Mouse (Mus musculus) heart, postnatal 0 days (tissue): ENCODE results near the gene Tmem184a. TPM values are rescaled to one million over a fixed set of nuclear protein-coding genes. Genes with fewer than 3 reads are reported as not detected.

Source experiments
- ATAC-seq: fragments of 200-750 bp; cut with Nextera tagmentation; 2 replicates; pipeline ENCODE4 v1.8.0; 2017; ENCODE audit warnings: low read depth, moderate number of reproducible peaks, moderate library complexity; ENCODE audit not compliant: insufficient read depth
- DNase-seq: peaks from one replicate; pipeline ENCODE4 v3.0.0-alpha.2; 2016; ENCODE audit warnings: low spot score
- H3K27ac ChIP-seq: fragments of 300-500 bp; sonication (generic); 2 replicates; pipeline ENCODE4 v1.5.1; 2014; ENCODE audit warnings: low read depth, mild to moderate bottlenecking
- H3K27me3 ChIP-seq: fragments of 300-500 bp; sonication (generic); 2 replicates; pipeline ENCODE4 v1.6.1; 2014; ENCODE audit warnings: low read length, mixed read lengths; ENCODE audit not compliant: control insufficient read depth, insufficient read depth
- H3K36me3 ChIP-seq: fragments of 300-500 bp; sonication (generic); replicated peaks from 2 replicates; pipeline ENCODE4 v1.6.1; 2014; ENCODE audit warnings: low read length, mixed read lengths; ENCODE audit not compliant: control insufficient read depth, insufficient read depth
- H3K4me1 ChIP-seq: fragments of 300-500 bp; sonication (generic); 2 replicates; pipeline ENCODE4 v1.6.1; 2014; ENCODE audit warnings: antibody characterized with exemption; ENCODE audit not compliant: control insufficient read depth, insufficient read depth
- H3K4me2 ChIP-seq: fragments of 300-500 bp; sonication (generic); 2 replicates; pipeline ENCODE4 v1.6.1; 2014; ENCODE audit warnings: low read depth, mild to moderate bottlenecking, low read length, moderate library complexity
- H3K4me3 ChIP-seq: fragments of 300-500 bp; sonication (generic); 2 replicates; pipeline ENCODE4 v1.5.1; 2014; ENCODE audit warnings: low read depth, low read length
- H3K9ac ChIP-seq: fragments of 300-500 bp; sonication (generic); replicated peaks from 2 replicates; pipeline ENCODE4 v1.6.1; 2014; ENCODE audit warnings: low read depth, low read length, mixed read lengths
- H3K9me3 ChIP-seq: fragments of 300-500 bp; sonication (generic); replicated peaks from 2 replicates; pipeline ENCODE4 v1.6.1; 2016; ENCODE audit warnings: low read length; ENCODE audit not compliant: control insufficient read depth
- CTCF ChIP-seq: IDR thresholded peaks from 2 replicates; pipeline ENCODE4 v1.5.1; 2016; ENCODE audit warnings: antibody characterized with exemption, control low read depth, low read depth
- EP300 ChIP-seq: IDR thresholded peaks from 2 replicates; pipeline ENCODE4 v1.6.1; 2016; ENCODE audit warnings: antibody characterized with exemption, low read depth
- WGBS: fragments of 180-500 bp; shearing (Covaris S2); extraction: QIAGEN DNeasy Blood & Tissue Kit; methylation state at CpG from one replicate; pipeline ENCODE4 v1.1.7; 2014; 5-methylcytosine and 5-hydroxymethylcytosine counted together
- polyA plus RNA-seq: library from polyadenylated mRNA; unstranded; fragments of >200 nt; fragmentation: Nextera tagmentation; extraction: Ambion mirVana; gene quantifications from 2 replicates; pipeline ENCODE4 v1.2.1, GENCODE M21; 2015
- total RNA-seq: library from RNA; depleted of rRNA; stranded (reverse); fragments of >200 nt; gene quantifications from 2 replicates; pipeline ENCODE4 v1.2.3, GENCODE M21; 2014; ENCODE audit warnings: low replicate concordance

Gene Tmem184a
- total and polyA plus RNA-seq, 2 experiments from 2014 or later = 0.10 to 0.31 TPM

GRCm38 (mm10) chr5:139796001-139796620, 23.6 kb downstream of the Tmem184a start:
- Histone ChIP-seq H3K27ac (peak overlapping the region; percentile 97), H3K27me3 (no peaks in the 10 kb centered on the region), H3K4me3 (peak overlapping the region; percentile 33; the same call in 1 of the 2 replicates), H3K9me3 (no peaks in the 10 kb centered on the region), H3K36me3 (peaks cover 21% of the 10 kb centered on the region), H3K9ac (peak overlapping the region; percentile 64), H3K4me2 (peak overlapping the region; percentile 66), H3K4me1 (peaks cover 63% of the 10 kb centered on the region)
- TF ChIP-seq CTCF (no peak), EP300 (no peak)
- 66% methylated on average over 9 of the region's 9 CpGs for WGBS
- ATAC-seq (no peak), DNase-seq (no peak)

GRCm38 (mm10) chr5:139794938-139795337, 24.8 kb downstream of the Tmem184a start:
- Histone ChIP-seq H3K4me1 (peaks cover 63% of the 10 kb centered on the region), H3K27ac (peak overlapping the region; percentile 97), H3K4me2 (peak overlapping the region; percentile 100; the same call in 1 of the 2 replicates), H3K36me3 (peaks cover 10% of the 10 kb centered on the region), H3K9ac (no peak overlapping the region; the same call in none of the 2 replicates), H3K9me3 (no peaks in the 10 kb centered on the region), H3K27me3 (no peaks in the 10 kb centered on the region), H3K4me3 (no peak overlapping the region)
- TF ChIP-seq EP300 = no peak
- no peak for TF ChIP-seq CTCF
- 18% methylated on average over 10 of the region's 10 CpGs for WGBS
- ATAC-seq (0 out of 2 replicates have a peak, but pooled peaks have one; percentile 3), DNase-seq (peak; percentile 60)

GRCm38 (mm10) chr5:139794137-139794536, 25.6 kb downstream of the Tmem184a start:
- peak overlapping the region; percentile 100 for H3K4me2 ChIP-seq
- H3K9ac ChIP-seq = peak overlapping the region; percentile 88; the same call in 1 of the 2 replicates
- H3K9me3 ChIP-seq = no peaks in the 10 kb centered on the region
- no peaks in the 10 kb centered on the region for H3K27me3 ChIP-seq
- H3K4me1 ChIP-seq = peaks cover 63% of the 10 kb centered on the region
- WGBS = 76% methylated on average over 5 of the region's 5 CpGs
- ATAC-seq (no peak), DNase-seq (no peak)
- H3K36me3 ChIP-seq = peaks cover 2% of the 10 kb centered on the region
- no peak for TF ChIP-seq CTCF
- TF ChIP-seq EP300 = no peak
- H3K4me3 ChIP-seq = peak overlapping the region; percentile 87
- H3K27ac ChIP-seq = peak overlapping the region; percentile 97

GRCm38 (mm10) chr5:139793338-139794089, 26.2 kb downstream of the Tmem184a start:
- 11% methylated on average over 11 of the region's 11 CpGs for WGBS
- Histone ChIP-seq H3K36me3 (no peaks in the 10 kb centered on the region; the same call in 1 of the 2 replicates), H3K9ac (peak overlapping the region; percentile 88), H3K4me1 (peaks cover 62% of the 10 kb centered on the region), H3K4me3 (peak overlapping the region; percentile 87), H3K27ac (peak overlapping the region; percentile 97), H3K4me2 (peak overlapping the region; percentile 100), H3K9me3 (no peaks in the 10 kb centered on the region), H3K27me3 (no peaks in the 10 kb centered on the region)
- TF ChIP-seq CTCF = no peak
- no peak for TF ChIP-seq EP300
- ATAC-seq = no peak
- peak; percentile 83 for DNase-seq

GRCm38 (mm10) chr5:139792966-139793337, 26.8 kb downstream of the Tmem184a start:
- H3K4me1 ChIP-seq = peaks cover 56% of the 10 kb centered on the region
- no peaks in the 10 kb centered on the region for H3K27me3 ChIP-seq
- no peak for ATAC-seq
- TF ChIP-seq EP300 = no peak
- TF ChIP-seq CTCF = no peak
- H3K4me3 ChIP-seq = peak overlapping the region; percentile 87
- peak overlapping the region; percentile 97 for H3K27ac ChIP-seq
- H3K9me3 ChIP-seq = no peaks in the 10 kb centered on the region
- H3K9ac ChIP-seq = peak overlapping the region; percentile 88
- H3K36me3 ChIP-seq = no peaks in the 10 kb centered on the region; the same call in 1 of the 2 replicates
- H3K4me2 ChIP-seq = peak overlapping the region; percentile 100
- DNase-seq = no peak
- 3% methylated on average over 3 of the region's 3 CpGs for WGBS
